Mouse (Mus musculus) cerebellum, adult (tissue): ENCODE measurements around the gene Cyp2b9.
"Not testable (repeated sequence)": the region's sequence is repeated elsewhere in the genome, so short reads cannot be mapped to it uniquely, and the experiment has no call there.

ENCODE experiments used
- ATAC-seq: cut with Nextera tagmentation; 2 replicates; pipeline ENCODE4 v1.9.2; 2017; ENCODE audit warnings: mild to moderate bottlenecking, moderate library complexity, mixed read lengths; ENCODE audit not compliant: insufficient number of reproducible peaks, low FRiP score, low TSS enrichment

The Cyp2b9 gene

GRCm38 (mm10) chr7:26173111-26173510, at the start of gene Cyp2b9:
Gene Cyp2b9, plus strand, starts transcription at chr7:26173411.
- not testable (repeated sequence) for ATAC-seq

GRCm38 (mm10) chr7:26139623-26140022, 33.6 kb upstream of the Cyp2b9 start:
- not testable (repeated sequence) for ATAC-seq

GRCm38 (mm10) chr7:26143657-26144056, 29.6 kb upstream of the Cyp2b9 start:
- ATAC-seq: not testable (repeated sequence)

- not testable (repeated sequence) for ATAC-seq
Observed at GRCm38 (mm10) chr7:26168765-26169536, 4.3 kb upstream of the Cyp2b9 start.

- ATAC-seq: no peak
Observed at GRCm38 (mm10) chr7:26201083-26201482, 27.9 kb downstream of the Cyp2b9 start.

GRCm38 (mm10) chr7:26260034-26260433, 86.8 kb downstream of the Cyp2b9 start, which contains the start of gene Vmn1r184:
Gene Vmn1r184, plus strand, starts transcription at chr7:26260334.
- not testable (repeated sequence) for ATAC-seq
